Mouse (Mus musculus) forebrain, embryonic 16.5 days (tissue): ENCODE measurements around the gene Dis3l2. TPM values are rescaled to one million over a fixed set of nuclear protein-coding genes. Genes with fewer than 3 reads are reported as not detected.

Experiments used
- ATAC-seq: fragments of 200-750 bp; cut with Nextera tagmentation; 2 replicates; pipeline ENCODE4 v1.8.0; 2017; ENCODE audit warnings: mild to moderate bottlenecking, moderate library complexity
- H3K27ac ChIP-seq: fragments of 300-500 bp; sonication (generic); 2 replicates; pipeline ENCODE4 v1.5.1; 2014; ENCODE audit warnings: low read length, control low read depth
- H3K27me3 ChIP-seq: fragments of 300-500 bp; sonication (generic); replicated peaks from 2 replicates; pipeline ENCODE4 v1.6.1; 2014; ENCODE audit warnings: low read length; ENCODE audit not compliant: control insufficient read depth, insufficient read depth
- H3K36me3 ChIP-seq: fragments of 300-500 bp; sonication (generic); 2 replicates; pipeline ENCODE4 v1.6.1; 2014; ENCODE audit not compliant: control insufficient read depth, insufficient read depth
- H3K4me1 ChIP-seq: fragments of 300-500 bp; sonication (generic); replicated peaks from 2 replicates; pipeline ENCODE4 v1.6.1; 2014; ENCODE audit warnings: low read length; ENCODE audit not compliant: control insufficient read depth, insufficient read depth
- H3K4me2 ChIP-seq: fragments of 300-500 bp; sonication (generic); 2 replicates; pipeline ENCODE4 v1.6.1; 2014; ENCODE audit warnings: mild to moderate bottlenecking, low read length, control low read depth
- H3K4me3 ChIP-seq: fragments of 300-500 bp; sonication (generic); replicated peaks from 2 replicates; pipeline ENCODE4 v1.5.1; 2014; ENCODE audit warnings: mild to moderate bottlenecking, low read length, control low read depth
- H3K9ac ChIP-seq: fragments of 300-500 bp; sonication (generic); replicated peaks from 2 replicates; pipeline ENCODE4 v1.6.1; 2014; ENCODE audit warnings: low read depth, low read length, control low read depth
- H3K9me3 ChIP-seq: fragments of 300-500 bp; sonication (generic); 2 replicates; pipeline ENCODE4 v1.6.1; 2016; ENCODE audit warnings: low read length; ENCODE audit not compliant: control insufficient read depth
- WGBS: fragments of 180-500 bp; shearing (Covaris S2); extraction: QIAGEN DNeasy Blood & Tissue Kit; methylation state at CpG from one replicate; pipeline ENCODE4 v1.1.7; 2014; 5-methylcytosine and 5-hydroxymethylcytosine counted together
- polyA plus RNA-seq: library from polyadenylated mRNA; unstranded; fragments of >200 nt; fragmentation: Nextera tagmentation; extraction: Ambion mirVana; gene quantifications from 2 replicates; pipeline ENCODE4 v1.2.1, GENCODE M21; 2015

The Dis3l2 gene
- polyA plus RNA-seq, 1 experiment from 2014 or later = 43.2 TPM

DNA sequence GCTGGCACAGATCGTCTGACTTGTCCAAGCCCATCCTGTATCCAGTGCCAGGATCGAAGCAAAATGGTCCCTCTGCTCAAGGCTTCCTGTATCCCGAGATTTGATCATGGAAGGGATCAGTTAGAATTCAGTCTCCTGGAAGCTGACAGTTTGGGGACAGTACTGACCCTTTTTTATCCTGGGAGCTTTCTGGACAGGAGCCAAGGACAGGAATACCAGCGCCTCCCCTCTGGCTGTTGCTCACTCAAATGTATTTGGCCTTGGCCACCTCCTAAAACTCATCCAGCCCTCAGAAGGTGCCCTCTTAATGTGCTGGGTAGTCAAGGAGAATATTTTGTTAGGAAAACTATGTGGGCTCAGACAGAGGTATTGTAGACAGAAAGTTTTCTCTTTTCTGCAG lies 16.4 kb upstream of the Dis3l2 start:
- Histone ChIP-seq H3K4me1 (peaks cover 2% of the 10 kb centered on the region; the same call in 1 of the 2 replicates), H3K27me3 (no peaks in the 10 kb centered on the region), H3K4me3 (no peak overlapping the region), H3K9ac (no peak overlapping the region), H3K9me3 (no peaks in the 10 kb centered on the region), H3K27ac (no peak overlapping the region), H3K4me2 (no peak overlapping the region), H3K36me3 (no peaks in the 10 kb centered on the region)
- no peak for ATAC-seq
- WGBS = 77% methylated on average over 4 of the region's 4 CpGs

DNA sequence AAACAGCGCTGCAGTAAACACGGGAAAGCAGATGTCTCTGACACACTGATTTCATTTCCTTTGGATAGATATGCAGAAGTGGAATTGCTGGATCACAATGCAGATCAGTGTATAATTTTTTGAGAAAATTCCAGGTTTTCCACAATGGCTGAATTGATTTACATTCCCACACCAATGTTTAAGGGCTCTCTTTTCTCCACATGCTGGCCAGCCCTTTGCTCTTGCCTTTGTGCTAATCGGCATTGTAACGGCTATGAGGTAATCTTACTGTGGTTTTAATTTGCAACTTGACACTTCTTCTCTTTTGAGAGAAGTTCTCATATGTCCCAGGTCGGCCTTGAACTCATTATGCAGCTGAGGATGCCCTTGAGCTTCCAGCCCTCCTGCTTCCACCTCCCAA lies 12.6 kb upstream of the Dis3l2 start:
- Histone ChIP-seq H3K9me3 (no peaks in the 10 kb centered on the region), H3K4me2 (no peak overlapping the region), H3K4me1 (peaks cover 2% of the 10 kb centered on the region; the same call in 1 of the 2 replicates), H3K4me3 (no peak overlapping the region), H3K27ac (no peak overlapping the region), H3K27me3 (no peaks in the 10 kb centered on the region), H3K36me3 (no peaks in the 10 kb centered on the region), H3K9ac (no peak overlapping the region)
- whole genome bisulfite sequencing = 33% methylated on average over 5 of the region's 5 CpGs
- ATAC-seq = no peak

DNA sequence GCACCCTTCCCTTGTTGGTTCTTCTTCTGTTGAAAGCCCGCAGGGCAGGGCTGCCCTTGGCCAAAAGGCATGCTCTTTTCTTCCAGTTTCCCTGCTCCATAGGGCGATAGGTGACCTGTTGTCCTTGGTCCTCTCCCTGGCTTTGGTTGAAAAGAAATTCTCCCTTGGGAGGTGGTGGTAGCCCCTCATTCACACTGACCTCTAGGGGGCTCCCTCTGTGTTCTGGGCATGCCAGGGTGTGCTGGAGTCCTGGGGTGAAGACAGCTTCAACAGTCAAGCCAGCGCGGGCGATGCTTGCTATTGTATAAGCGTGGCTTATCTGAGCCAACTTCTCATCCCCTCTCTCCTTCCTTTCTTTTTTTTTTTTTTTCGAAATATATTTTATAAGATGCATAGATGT lies 6.7 kb upstream of the Dis3l2 start:
- Histone ChIP-seq H3K4me1 (no peaks in the 10 kb centered on the region), H3K36me3 (no peaks in the 10 kb centered on the region), H3K4me3 (no peak overlapping the region), H3K27me3 (no peaks in the 10 kb centered on the region), H3K9me3 (no peaks in the 10 kb centered on the region), H3K4me2 (no peak overlapping the region), H3K27ac (no peak overlapping the region), H3K9ac (no peak overlapping the region)
- ATAC-seq = no peak
- 50% methylated on average over 7 of the region's 7 CpGs for WGBS

DNA sequence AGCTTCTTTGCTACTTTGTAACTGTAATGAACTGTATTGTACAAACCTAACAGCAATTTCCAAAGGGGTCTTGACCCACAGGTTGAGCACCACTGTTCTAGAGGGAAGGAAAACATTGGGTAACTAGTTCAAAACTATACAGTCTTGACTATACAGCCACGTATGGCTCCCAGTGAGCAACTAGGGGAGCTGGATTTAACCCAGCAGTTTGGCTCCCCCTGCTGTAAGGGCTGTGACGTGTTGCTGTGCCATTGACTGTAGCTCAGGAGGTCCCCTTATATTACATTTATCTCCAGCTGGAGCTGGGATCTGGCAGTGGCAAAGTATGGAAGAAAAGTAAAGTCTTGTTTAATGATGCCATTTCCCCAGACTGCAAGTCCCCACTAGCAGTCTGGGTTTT lies 4.9 kb upstream of the Dis3l2 start:
- Histone ChIP-seq H3K4me2 (no peak overlapping the region), H3K27ac (no peak overlapping the region), H3K4me1 (peaks cover 6% of the 10 kb centered on the region), H3K4me3 (no peak overlapping the region), H3K9ac (no peak overlapping the region), H3K9me3 (no peaks in the 10 kb centered on the region), H3K27me3 (no peaks in the 10 kb centered on the region), H3K36me3 (no peaks in the 10 kb centered on the region)
- WGBS = 26% methylated on average over 2 of the region's 2 CpGs
- no peak for ATAC-seq

DNA sequence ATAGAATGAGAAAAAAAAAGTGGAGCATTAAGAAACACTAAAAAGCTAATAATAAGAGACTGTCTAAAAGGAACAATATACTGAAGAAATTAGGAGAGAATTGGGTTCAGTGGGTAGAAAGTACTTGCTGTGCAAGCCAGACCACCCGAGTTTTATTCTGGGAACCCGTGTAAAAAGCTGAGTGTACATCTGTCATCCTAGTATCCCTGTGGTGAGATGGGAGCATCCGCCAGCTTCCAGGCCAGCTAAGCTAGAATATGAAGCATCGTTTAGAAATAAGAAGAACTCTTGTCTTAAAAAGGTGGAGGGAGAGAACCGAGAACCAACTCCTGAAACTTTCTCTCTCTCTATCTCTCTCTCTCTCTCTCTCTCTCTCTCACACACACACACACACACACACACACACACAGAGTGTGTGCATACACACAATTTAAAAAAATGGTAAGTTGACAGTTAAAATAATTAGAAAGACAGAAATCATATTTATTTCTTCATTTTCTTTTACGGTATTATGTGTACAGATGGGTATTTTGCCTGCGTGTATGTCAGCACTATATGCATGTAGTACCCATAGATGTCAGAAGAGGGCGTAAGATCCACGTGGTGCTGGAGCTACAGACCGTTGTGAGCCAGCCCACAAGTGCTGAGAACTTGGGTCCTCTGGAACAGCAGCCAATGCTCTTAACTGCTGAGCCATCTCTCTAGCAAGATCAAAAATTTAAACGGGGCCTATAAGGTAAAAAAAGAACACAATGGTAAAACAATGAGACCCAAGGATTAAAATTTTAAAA lies 4.1 kb upstream of the Dis3l2 start:
- no peaks in the 10 kb centered on the region for H3K9me3 ChIP-seq
- peaks cover 6% of the 10 kb centered on the region for H3K4me1 ChIP-seq
- no peak for ATAC-seq
- 70% methylated on average over 11 of the region's 11 CpGs for WGBS
- no peaks in the 10 kb centered on the region for H3K27me3 ChIP-seq
- H3K27ac ChIP-seq = no peak overlapping the region
- H3K9ac ChIP-seq = no peak overlapping the region
- no peaks in the 10 kb centered on the region for H3K36me3 ChIP-seq
- H3K4me2 ChIP-seq = no peak overlapping the region
- H3K4me3 ChIP-seq = no peak overlapping the region

DNA sequence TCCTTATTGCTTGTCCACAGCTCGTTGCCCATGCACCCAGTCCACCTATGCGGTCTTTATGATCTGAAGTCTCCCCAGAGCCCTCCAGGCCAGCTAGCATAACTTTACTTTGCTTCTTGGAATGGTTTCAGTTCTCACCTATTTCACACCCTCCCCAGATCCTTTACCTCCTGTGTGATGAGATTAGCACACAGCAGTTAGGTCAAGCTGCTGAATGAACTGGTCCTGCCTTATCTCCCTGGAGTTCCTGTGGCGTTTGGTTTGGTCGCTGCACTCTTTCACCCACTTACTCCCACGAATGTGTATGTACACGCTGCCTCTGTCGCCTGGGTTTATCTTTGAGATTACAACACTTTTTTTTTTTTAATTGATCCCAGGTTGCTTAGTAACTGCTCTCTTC lies 3.2 kb upstream of the Dis3l2 start:
- Histone ChIP-seq H3K4me2 (no peak overlapping the region), H3K9me3 (no peaks in the 10 kb centered on the region), H3K27me3 (no peaks in the 10 kb centered on the region), H3K4me3 (no peak overlapping the region), H3K27ac (no peak overlapping the region), H3K4me1 (peaks cover 10% of the 10 kb centered on the region), H3K9ac (no peak overlapping the region), H3K36me3 (no peaks in the 10 kb centered on the region)
- WGBS = 86% methylated on average over 7 of the region's 7 CpGs
- ATAC-seq = no peak

DNA sequence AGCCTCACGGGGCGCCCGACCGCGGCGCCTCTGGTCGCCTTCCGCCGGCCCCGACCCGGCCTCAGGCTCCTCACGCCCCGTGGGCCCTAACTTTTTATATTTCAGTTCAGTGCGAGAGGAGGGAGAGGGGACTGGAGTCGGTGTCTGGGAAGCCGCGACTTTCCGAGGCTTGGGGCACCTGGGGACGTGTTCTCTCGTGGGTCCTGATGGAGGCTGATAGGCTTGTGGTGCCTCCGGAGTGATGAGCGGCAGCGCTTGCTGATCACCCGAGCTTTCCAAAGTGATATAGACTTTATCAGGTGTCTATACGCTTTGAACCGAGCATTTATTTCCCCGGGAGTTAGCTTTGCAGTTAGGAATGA lies 338 bp downstream of the Dis3l2 start:
- WGBS = under 1% methylated on average over 26 of the region's 27 CpGs
- H3K27ac ChIP-seq = peak overlapping the region; percentile 81
- no peaks in the 10 kb centered on the region for H3K27me3 ChIP-seq
- H3K9ac ChIP-seq = peak overlapping the region; percentile 95
- H3K4me2 ChIP-seq = peak overlapping the region; percentile 80
- ATAC-seq = no peak; the same call in 1 of the 2 replicates
- peak overlapping the region; percentile 97 for H3K4me3 ChIP-seq
- no peaks in the 10 kb centered on the region for H3K36me3 ChIP-seq
- peaks cover 13% of the 10 kb centered on the region for H3K4me1 ChIP-seq
- no peaks in the 10 kb centered on the region for H3K9me3 ChIP-seq

DNA sequence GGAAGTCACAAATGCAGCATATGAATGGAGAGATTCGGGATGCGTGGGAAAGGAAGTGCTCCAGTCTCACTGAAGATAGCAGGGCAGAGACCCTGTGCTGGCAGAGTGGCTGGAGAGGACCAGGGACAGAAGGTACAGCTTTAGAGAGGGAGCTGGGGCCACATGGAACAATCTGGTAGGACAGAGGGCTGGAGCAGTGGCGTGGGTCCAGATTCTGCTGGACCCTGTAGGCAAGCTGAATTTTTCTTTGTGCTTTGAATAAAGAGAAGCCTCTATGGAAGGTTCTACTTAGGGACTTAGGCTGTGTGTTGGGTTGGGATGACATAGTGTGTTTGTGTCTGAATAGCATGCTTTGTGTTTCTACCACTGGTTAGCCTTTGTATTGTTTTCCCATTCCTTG lies 1.9 kb downstream of the Dis3l2 start:
- 87% methylated on average over 3 of the region's 3 CpGs for WGBS
- H3K9me3 ChIP-seq = no peaks in the 10 kb centered on the region
- no peak overlapping the region for H3K4me2 ChIP-seq
- H3K9ac ChIP-seq = no peak overlapping the region
- H3K4me1 ChIP-seq = peaks cover 13% of the 10 kb centered on the region
- no peak overlapping the region for H3K27ac ChIP-seq
- ATAC-seq = no peak
- H3K4me3 ChIP-seq = no peak overlapping the region
- H3K27me3 ChIP-seq = no peaks in the 10 kb centered on the region
- H3K36me3 ChIP-seq = no peaks in the 10 kb centered on the region

DNA sequence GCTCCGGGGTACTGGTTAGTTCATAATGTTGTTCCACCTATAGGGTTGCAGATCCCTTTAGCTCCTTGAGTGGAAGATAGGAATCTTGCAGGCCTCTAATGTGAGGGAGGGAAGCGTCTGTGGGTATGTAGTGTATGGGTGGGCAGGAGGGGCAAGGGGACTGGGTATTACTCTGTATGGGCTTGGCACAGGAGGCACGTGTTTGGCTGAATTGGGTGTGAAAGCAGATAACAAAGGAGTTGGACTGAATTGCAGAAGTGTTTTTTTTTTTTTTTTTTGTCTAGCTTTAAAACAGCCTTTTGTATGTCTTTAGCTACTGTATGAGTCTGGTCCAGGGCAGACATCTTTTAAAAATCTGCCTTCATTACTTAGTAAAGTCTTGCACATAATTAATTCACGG lies 5.9 kb downstream of the Dis3l2 start:
- WGBS = 66% methylated on average over 4 of the region's 4 CpGs
- no peak overlapping the region for H3K4me2 ChIP-seq

DNA sequence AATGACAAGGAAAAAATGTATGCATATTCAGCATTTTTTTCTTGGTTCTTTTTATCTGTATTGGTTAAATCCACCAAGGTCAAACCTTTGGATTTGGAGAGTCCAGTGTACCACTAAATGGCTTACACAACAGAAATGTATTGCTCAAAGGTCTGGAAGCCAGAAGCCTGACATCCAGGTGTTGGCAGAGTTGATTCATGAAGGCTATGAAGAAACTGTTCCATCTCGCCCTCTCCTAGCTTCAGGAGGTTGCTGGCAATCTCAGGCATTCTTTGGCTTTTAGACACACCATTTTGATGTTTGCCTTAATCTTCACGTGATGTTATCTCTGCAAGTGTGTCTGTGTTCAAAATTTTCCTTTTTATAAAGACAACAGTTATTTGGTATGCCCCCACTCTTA lies 8.4 kb downstream of the Dis3l2 start:
- Histone ChIP-seq H3K27me3 (no peaks in the 10 kb centered on the region), H3K27ac (no peak overlapping the region), H3K4me2 (no peak overlapping the region), H3K4me1 (no peaks in the 10 kb centered on the region), H3K36me3 (no peaks in the 10 kb centered on the region), H3K4me3 (no peak overlapping the region), H3K9me3 (no peaks in the 10 kb centered on the region), H3K9ac (no peak overlapping the region)
- 95% methylated on average over 2 of the region's 2 CpGs for WGBS
- no peak for ATAC-seq

More for the DNA sequence above, 5.9 kb downstream of the Dis3l2 start:
- 0 out of 2 replicates have a peak, but pooled peaks have one; percentile 45 for ATAC-seq
- Histone ChIP-seq H3K27ac (no peak overlapping the region), H3K4me3 (no peak overlapping the region), H3K9me3 (no peaks in the 10 kb centered on the region), H3K4me1 (peaks cover 7% of the 10 kb centered on the region), H3K9ac (no peak overlapping the region), H3K27me3 (no peaks in the 10 kb centered on the region), H3K36me3 (no peaks in the 10 kb centered on the region)
